Mouse (Mus musculus): Measurements from ENCODE around the gene Hoxa5.

GRCm38 (mm10) chr6:52236806-52237205 is 32.4 kb upstream of the Hoxa5 start:
- TF ChIP-seq MAX (IDR thresholded peaks at IDR 0.05; ENCODE audit: low read depth): no peak
- no peak for TF ChIP-seq POLR2A (IDR thresholded peaks at IDR 0.05; ENCODE audit: insufficient read length, low read depth)
- no peak for TF ChIP-seq MYOD1 (IDR thresholded peaks at IDR 0.05; ENCODE audit: control insufficient read depth in 1 of 3, insufficient read length in 2 of 3, low read depth in 2 of 3)
- no peak for TF ChIP-seq TCF3 (IDR thresholded peaks at IDR 0.05; ENCODE audit: insufficient read length, low read depth)
- no peak for TF ChIP-seq USF1 (IDR thresholded peaks at IDR 0.05; ENCODE audit: low read depth)
- no peak for TF ChIP-seq E2F4 (IDR thresholded peaks at IDR 0.05; ENCODE audit: insufficient read depth)
